Mouse (Mus musculus): Measurements from ENCODE around the gene Hoxc4.

Gene Hoxc4

GRCm38 (mm10) chr15:103084944-103085343, 66.2 kb downstream of the Hoxc4 start:
- no peak for DNase-seq (ENCODE audit: low spot score)

GRCm38 (mm10) chr15:103085831-103086671, 67.3 kb downstream of the Hoxc4 start:
- DNase-seq (ENCODE audit: low spot score), result no peak

Data from spleen, adult 12 weeks (tissue).